In genomic region chr4:149572851-149573250, GRCm38 (mm10) we compare ENCODE assay signal across 9 mouse cellular contexts. TPM values are rescaled to one million over a fixed set of nuclear protein-coding genes. Genes with fewer than 3 reads are reported as not detected.
DNase-seq lines count a peak whose midpoint lies in the region; ATAC-seq lines count a peak whose summit lies in the region.
"Had no signal": no experiment of that assay in that cellular context is flagged by ENCODE, and none has a peak within 500 bp of the region (broad histone marks: within the 10 kb centered on the region; RNA-seq: fewer than 3 reads in every experiment).

No protein-coding gene starts in this region.

- H3K9ac ChIP-seq in limb, embryonic 13.5 days: no peak overlapping the region
- H3K9ac ChIP-seq in hindbrain, embryonic 16.5 days (ENCODE audit: low read depth, low read length): no peak overlapping the region

- H3K4me3 ChIP-seq in limb, embryonic 13.5 days: no peak overlapping the region
- H3K4me3 ChIP-seq in hindbrain, embryonic 16.5 days (ENCODE audit: low read length): no peak overlapping the region

- no peaks in the 10 kb centered on the region for H3K9me3 ChIP-seq in limb, embryonic 13.5 days
- H3K9me3 ChIP-seq in hindbrain, embryonic 16.5 days (ENCODE audit: control insufficient read depth, low read length): no peaks in the 10 kb centered on the region

- H3K27ac ChIP-seq in limb, embryonic 13.5 days: peak overlapping the region; percentile 17; the same call in 1 of the 2 replicates
- H3K27ac ChIP-seq in hindbrain, embryonic 16.5 days (ENCODE audit: low read depth, low read length): no peak overlapping the region

- H3K4me1 ChIP-seq in limb, embryonic 13.5 days: peaks cover 37% of the 10 kb centered on the region
- H3K4me1 ChIP-seq in hindbrain, embryonic 16.5 days (ENCODE audit: control insufficient read depth, insufficient read depth, low read depth, low read length): peaks cover 18% of the 10 kb centered on the region

- no peak overlapping the region for H3K4me2 ChIP-seq in limb, embryonic 13.5 days (replicated peaks)
- H3K4me2 ChIP-seq in hindbrain, embryonic 16.5 days (ENCODE audit: low read length): no peak overlapping the region

- WGBS in limb, embryonic 13.5 days: 55% methylated on average over 8 of the region's 8 CpGs
- WGBS in hindbrain, embryonic 16.5 days: 58% methylated on average over 8 of the region's 8 CpGs

- peak; percentile 39 to 52 for DNase-seq in heart, postnatal 10 days
- DNase-seq in heart, adult 8-10 months (ENCODE audit: low spot score): no peak
- peak; percentile 36 to 38 for DNase-seq in kidney, adult 8-10 months
- DNase-seq in lung, postnatal 4 days: peak; percentile 73 to 88
- DNase-seq: right cerebral cortex, postnatal 25 days had no signal

- no peaks in the 10 kb centered on the region for H3K36me3 ChIP-seq in limb, embryonic 13.5 days
- no peaks in the 10 kb centered on the region for H3K36me3 ChIP-seq in hindbrain, embryonic 16.5 days (ENCODE audit: control insufficient read depth, insufficient read depth, low read length)

- no peak for ATAC-seq in limb, embryonic 13.5 days (ENCODE audit: low FRiP score, low read depth)
- no peak for ATAC-seq in erythroblast, adult 5-6 weeks (replicated peaks; ENCODE audit: low FRiP score, poor library complexity, severe bottlenecking)
- ATAC-seq in hindbrain, embryonic 16.5 days: no peak
- ATAC-seq: Patski had no signal

- 0 out of 2 replicates have a peak, but pooled peaks cover 2% of the 10 kb centered on the region for H3K27me3 ChIP-seq in limb, embryonic 13.5 days
- no peaks in the 10 kb centered on the region for H3K27me3 ChIP-seq in hindbrain, embryonic 16.5 days (replicated peaks; ENCODE audit: control insufficient read depth, insufficient read depth, low read length)
- H3K27me3 ChIP-seq: Patski had no signal

- intact Hi-C loops in heart, postnatal 10 days (cut with DNase I): no loop called here

RNA-seq across cellular contexts. Expression of gene Clstn1, which starts 13.4 kb away (rescaled TPM):
- 10 to 100 TPM; 84.3 to 88.1 TPM for total RNA-seq in heart, postnatal 10 days (2021)
- 10 to 100 TPM; 85.3 to 96.5 (median 94.1) TPM for total RNA-seq in heart, adult 8-10 months (2022)
- polyA plus RNA-seq in limb, embryonic 13.5 days (2015; fragmentation: Nextera tagmentation; extraction: Ambion mirVana): 45.2 and 48.1 TPM in 2 replicates
- 0.58 and 1.3 TPM in 2 replicates for total RNA-seq in erythroblast, adult 5-6 weeks (2015; ENCODE audit: low replicate concordance)
- 1.8 and 2.4 TPM in 2 replicates for total RNA-seq in erythroblast, adult 5-6 weeks (2017; ENCODE audit: low replicate concordance)
- polyA plus RNA-seq in hindbrain, embryonic 16.5 days (2015; fragmentation: Nextera tagmentation; extraction: Ambion mirVana): 60.4 and 66.6 TPM in 2 replicates

RNA-seq across cellular contexts. Expression of gene Ctnnbip1, which starts 54.8 kb away (rescaled TPM):
- 10 to 100 TPM; 57.2 to 63.7 TPM for total RNA-seq in heart, postnatal 10 days (2021)
- 10 to 100 TPM; 16.0 to 23.2 (median 20.5) TPM for total RNA-seq in heart, adult 8-10 months (2022)
- 80.3 and 83.9 TPM in 2 replicates for polyA plus RNA-seq in limb, embryonic 13.5 days (2015; fragmentation: Nextera tagmentation; extraction: Ambion mirVana)
- total RNA-seq in erythroblast, adult 5-6 weeks (2015; ENCODE audit: low replicate concordance): 4.6 TPM in 1 of 2 replicates, not detected in the other
- total RNA-seq in erythroblast, adult 5-6 weeks (2017; ENCODE audit: low replicate concordance): 2.2 and 4.6 TPM in 2 replicates
- 98.6 and 106 TPM in 2 replicates for polyA plus RNA-seq in hindbrain, embryonic 16.5 days (2015; fragmentation: Nextera tagmentation; extraction: Ambion mirVana)

Comparison
In these comparisons a context has a peak if more than half of its experiments do, and no peak if none do; other contexts are left out.
1. RNA of gene Clstn1, which starts 13.4 kb away (total RNA-seq): 85.3 to 96.5 TPM in heart, adult 8-10 months and 84.3 to 88.1 TPM in heart, postnatal 10 days; 0.58 to 2.4 TPM in erythroblast, adult 5-6 weeks; every median in the first group is over 10 times any median in the second.